Mouse (Mus musculus) lung, adult 18-20 months (tissue): ENCODE measurements around the gene Irak2.

ENCODE experiments used
- DNase-seq, 2 experiments: peaks; one replicate each; pipeline ENCODE4 v3.0.0; 2022; ENCODE audit warnings: mixed read lengths in 2 of 2

Irak2 gene

DNA sequence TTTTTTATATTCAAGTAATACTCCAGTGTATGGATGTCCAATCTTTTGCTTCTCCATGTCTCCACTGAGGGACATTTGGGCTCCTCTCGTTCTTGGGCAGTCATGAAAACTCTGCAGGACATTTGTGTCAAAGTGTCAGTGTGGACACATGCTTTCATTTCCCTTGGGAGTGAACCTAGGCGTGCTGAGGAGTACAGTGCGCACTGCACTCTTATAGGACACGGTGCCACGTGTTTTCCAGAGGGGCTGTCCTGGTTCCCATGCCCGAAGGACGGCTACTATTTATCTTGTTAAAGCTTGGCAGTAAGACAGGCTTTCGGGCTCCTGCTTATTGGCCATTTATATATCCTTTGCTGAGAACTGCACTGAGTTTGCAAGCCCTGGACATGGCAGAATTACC is 4.3 kb downstream of the Irak2 start:
- DNase-seq: no peak

DNA sequence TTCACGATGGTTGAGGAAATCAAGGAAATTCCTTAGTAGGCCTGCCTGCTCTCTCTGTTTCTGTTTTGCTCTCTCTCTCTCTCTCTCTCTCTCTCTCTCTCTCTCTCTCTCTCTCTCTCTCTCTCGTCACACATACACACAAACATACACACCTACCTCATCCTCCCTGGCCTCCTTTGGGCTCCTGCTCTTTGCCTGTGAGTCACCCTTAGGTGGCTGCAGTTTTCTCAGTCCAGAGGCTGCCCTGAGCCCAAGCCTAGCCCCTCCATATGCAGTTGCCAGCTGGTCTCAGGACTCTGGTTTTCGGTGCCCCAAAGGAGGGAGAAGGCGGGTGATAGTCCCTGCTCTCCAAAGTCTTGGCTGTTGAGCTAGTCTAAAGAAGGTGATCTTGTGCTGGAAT is 4.8 kb downstream of the Irak2 start:
- DNase-seq: no peak

DNA sequence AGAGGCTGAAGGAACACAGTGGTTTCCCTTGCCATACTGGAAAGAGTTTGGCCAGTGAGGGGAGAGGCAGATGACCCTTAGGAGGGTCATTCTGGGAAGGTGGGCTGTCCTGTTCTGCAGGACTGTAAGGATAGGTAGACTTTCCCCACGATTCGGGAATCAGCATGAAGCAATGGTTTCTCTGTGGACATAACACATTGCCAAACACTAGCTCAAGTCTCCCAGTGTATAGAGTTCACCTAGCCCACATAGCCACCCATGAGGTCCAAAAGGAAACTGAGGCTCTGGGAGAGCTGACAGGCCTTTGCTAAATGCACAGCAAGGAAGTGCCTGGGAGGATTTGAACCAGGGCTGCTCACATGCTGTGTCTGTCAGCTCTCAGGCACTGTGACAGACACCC is 5.7 kb downstream of the Irak2 start:
- no peak for DNase-seq

DNA sequence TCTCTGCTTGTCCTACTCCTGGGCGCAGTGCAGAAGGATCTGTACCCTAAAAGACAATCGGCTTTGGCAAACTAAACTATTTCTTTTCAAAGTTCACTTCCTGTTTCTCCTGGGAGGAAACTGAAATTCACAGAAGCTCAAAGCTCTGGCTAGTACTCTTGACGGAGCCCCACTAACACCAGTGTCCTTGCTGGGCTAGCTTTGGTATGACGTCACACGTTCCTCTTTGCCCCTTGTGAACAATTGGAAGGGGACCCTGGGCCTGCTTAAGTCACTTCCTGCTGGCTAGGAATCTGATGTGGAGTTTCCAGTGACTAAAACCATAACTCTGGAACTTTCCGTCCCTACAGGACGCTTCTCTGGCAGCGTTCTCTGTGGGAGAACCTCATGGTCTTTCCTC is 6.5 kb downstream of the Irak2 start:
- peak; percentile 77 to 83 for DNase-seq

DNA sequence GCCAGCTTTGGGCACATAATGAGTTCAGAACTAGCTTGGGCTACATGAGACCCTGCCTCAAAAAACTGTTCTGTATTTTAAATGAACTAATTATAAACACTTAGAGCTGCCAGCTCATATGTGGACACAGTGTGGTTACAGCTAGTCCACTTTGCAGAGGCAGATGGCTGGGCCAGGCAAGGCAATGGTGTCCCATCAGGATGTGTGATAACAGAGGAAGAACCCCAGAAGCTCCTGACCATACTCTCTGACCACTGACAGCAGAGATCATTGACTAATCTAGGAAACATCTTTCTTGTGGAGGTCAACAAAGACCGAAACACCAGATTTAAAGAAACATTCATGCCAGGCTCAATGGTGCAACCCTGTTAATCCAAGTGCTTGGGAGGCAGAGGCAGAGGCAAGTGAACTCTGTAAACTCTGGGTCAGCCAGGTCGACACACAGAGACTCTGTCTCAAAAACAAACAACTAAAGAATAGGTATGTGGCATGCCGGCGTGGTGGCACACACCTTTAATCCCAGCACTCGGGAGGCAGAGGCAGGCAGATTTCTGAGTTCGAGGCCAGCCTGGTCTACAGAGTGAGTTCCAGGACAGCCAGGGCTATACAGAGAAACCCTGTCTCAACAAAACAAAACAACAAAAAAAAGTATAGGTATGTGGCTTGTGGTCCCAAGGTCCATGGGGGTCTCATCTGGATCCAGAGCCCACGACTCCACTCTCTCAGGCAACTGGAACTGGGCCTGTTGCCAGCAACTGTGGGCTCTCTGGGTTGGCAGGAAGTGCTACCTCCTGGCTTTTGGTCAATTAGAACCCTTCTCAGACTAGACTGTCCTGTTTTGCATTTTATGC is 11.3 kb downstream of the Irak2 start:
- DNase-seq: no peak

DNA sequence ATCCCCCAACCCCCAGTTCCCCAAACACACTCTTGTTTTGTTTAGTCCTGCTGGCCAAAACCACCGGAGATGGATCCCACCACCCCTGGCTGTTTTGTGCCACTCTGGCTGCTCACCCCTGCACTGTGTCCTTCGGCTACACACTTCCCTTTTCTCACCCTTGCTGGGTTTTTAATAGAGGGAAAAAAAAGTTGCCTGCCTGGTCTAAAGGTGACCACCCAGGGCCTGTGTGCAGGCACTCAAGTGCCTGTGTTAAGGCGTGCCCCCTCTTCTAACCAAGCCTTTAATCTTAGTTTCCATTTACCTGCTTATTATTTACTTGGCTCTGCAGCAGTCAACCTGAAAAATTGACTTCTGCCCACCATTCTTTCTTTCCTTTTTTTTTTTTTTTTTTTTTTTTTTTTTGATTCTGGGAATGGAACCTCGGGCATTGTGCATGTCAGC is 12.0 kb downstream of the Irak2 start:
- no peak for DNase-seq

DNA sequence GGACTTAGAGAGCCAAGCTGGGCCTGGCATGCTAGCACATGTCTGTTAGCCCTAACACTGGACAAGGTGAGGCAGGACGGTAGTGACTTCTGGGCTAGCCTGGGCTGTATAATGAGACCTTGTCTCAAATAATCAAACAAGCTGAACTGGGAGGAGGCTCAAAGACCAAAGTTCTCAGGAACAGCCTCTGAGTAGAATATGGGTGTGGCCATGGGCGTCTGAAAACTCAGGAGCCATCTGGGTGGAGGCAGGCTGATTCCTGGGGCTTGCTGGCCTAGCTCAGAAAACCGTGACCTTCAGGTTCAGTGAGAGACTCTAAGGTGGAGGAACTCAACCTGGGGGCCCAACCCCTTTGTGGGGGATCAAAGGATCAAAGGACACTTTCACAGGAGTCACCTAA is 13.4 kb downstream of the Irak2 start:
- no peak for DNase-seq

DNA sequence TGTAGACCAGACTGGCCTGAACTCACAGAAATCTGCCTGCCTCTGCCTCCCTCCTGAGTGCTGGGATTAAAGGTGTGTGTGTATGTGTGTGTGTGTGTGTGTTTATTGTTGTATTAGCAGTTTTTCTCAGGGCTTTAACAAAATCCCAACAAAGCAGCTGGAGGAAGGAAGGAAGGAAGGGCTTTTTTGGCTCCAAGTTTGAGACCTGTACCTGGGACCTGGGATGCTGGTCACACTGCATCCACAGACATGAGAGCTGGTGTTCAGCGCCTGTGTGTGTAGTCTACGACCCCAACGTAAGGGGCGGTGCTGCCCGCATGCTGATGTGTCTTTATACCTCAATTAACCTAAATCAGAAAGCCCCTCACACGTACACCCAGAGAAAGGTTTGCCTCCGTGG is 15.3 kb downstream of the Irak2 start:
- no peak for DNase-seq

DNA sequence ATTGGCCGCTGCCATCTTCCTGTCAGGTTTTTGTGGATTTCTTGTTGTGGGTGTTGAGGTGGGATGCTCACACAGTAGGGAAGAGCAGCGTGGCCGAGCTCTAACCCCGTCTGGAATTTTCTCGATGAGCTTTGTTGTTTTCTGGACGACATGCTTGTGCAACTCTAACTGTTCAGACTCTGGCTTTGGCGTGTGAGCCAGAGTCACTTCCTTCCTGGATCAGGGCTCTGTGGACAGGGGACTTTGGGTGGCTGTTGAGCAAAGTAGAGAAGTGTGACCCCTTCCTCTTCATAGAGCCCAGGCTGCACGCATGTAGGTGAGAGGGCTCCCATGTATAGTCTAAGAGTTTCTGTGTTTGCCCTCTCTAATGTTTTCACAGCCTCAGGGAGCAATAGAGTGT is 15.8 kb downstream of the Irak2 start:
- DNase-seq: peak; percentile 53 to 59

DNA sequence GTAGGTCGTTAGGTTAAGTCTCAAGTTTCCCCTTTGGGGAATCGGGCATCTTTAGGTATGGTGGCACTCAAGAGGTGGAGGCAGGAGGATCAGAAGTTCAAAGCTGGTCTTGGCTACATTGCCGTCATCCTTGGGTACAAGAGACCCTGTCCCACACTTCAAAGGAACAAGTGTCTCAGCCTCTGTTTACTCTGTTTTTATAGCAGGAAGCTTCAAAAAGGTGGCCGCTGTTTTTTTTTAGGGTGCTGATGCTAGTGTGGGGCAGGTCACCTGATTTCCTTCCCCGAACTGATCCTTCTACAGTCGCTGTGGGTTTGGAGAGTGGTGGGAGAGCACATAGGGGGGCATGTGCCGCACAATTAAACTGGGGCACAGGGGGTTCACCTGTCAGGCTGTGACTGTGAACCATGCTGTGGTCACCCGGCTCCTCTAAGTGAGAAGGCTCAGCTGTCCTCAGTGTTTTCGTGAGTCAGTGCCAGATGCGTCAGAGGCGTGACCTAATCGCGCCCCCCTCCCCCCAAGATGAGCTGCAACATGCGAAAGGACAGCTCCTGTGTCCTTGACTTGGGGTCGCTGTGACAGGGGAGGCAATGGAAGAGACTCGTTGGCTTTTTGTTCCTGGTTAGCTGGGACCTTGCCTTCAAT is 16.6 kb downstream of the Irak2 start:
- DNase-seq: peak in 1 of 2 experiments; percentile 59

DNA sequence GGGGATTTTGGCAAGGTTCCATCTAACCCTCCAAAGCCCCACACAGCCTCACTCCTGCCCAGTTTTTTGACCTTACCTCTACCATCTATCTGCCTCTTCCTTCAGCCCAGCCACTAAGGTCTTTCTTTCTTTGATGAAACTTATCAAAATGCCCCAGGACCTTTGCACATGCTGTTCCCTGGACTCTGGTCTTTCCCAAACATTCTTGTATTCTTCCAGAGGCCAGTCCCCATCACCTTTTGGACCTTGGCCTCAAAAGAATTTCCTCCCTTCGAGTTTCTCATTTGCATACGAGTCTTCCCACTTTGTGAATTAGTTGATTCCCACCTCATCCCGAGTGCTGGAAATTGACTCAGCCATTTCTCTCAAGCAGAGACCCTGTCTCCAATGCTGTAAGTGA is 17.2 kb downstream of the Irak2 start:
- DNase-seq: no peak

DNA sequence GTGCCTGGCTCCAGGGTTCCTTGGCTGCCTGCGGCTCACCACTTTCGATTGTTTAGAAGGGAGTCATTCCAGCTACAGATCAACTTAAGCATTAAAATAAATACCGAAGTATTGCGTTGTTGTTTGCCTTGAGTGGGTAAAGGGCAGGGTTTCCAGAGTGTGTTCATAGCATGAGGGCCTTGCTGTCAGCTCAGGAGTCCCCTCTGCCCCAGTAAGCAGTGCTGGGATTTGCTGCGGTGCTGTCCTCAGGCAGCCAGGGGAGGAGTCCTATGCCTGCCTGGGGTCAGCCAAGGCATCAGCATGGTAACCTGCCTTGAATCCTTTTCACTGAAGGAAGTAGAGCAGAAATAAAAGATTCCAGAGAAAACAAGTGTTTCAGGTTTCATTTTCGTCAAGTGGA is 18.6 kb downstream of the Irak2 start:
- DNase-seq: peak; percentile 80 to 89

DNA sequence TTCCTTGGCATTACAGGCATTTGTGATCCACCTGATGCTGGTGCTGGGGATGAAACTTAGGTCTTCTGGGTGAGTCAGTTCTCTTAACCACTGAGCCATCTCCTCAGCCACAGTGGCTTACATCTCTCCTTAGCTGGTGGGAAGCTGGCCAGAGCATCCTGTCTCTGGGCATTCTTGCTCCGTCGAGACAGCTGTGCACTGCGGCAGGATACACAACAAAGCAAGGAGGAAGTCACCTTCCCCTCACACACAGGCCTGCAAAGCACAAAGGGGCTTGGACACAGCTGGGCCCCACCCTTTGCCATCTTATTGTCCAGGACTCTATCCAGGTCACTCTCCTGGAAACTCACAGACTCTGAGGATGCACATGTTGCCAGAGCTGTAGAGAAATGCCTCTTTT is 20.0 kb downstream of the Irak2 start:
- DNase-seq: no peak

DNA sequence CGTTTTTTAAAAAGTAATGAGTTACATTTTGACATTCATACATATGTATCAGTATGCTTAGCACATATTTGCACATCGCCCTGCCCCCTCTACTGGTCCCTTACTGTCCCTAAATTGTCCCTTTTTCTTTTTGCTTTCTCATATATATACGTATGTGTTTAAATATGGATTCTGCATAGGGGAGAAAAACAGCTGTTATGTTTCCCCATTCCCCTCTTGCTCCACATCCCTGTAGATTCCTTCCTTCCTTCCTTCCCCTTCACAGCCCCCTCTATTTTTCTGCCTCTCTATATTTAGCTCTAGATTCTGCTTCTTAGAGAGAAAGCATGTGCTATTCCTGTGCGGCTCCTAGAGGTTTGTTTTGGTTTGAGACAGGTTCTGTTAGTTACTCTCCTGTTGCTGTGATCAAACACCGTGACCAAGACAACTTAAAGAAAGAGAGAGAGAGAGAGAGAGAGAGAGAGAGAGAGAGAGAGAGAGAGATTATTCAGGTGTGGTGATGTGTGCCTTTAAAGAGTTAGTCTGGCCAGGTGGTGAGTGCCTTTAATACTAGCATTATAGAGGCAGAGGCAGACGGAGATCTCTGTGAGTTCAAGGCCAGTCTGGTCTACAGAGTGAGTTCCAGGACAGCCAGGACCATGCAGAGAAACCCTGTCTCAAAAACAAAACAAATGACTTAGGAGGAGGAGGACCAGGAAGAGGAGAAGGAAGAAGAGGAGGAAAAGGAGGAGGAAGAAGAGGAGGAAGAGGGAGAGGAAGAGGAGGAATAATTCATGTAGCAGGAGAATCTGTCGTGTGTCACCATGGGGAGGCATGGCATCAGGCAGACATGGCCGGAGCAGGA is 21.6 kb downstream of the Irak2 start:
- DNase-seq: no peak

DNA sequence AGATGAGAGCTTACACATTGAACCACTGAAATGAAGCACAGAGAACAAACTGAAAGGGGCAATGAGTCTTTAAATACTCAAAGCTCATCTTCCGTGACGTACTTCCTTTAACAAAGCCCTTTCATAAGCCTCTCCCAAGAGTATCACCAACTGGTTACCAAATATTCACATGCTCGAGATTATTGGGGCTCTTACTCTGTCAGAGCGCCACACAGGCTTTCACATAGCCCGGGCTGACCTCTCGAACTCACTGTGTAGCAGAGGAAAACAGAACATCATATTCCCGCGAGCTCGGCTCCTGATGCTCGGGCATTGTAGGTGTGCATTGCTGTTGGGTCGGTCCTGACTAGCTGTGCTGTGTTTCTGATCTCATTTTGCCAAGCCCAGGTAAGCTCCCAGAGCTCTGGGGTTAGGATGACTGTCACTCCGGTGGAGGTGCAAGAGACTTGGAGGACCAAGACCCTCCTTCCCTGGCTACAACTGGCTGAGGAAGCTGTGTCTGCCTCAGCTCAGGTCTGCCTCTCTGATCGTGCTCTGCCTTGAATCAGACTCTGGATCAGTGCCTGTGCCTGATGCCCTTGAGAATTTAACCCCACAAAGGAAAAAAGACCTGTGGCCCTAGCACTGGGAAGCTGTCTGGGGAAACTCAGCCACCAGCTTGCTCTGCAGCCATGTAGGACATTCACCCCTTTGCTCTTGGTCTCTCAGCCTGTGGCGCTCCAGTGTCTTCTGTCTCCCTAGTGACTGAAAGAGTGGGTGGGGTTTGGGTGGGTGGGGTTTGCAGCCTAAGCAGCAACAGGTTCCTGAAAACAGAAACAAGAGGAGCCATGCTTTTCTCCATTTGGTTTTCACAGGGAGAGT is 22.5 kb downstream of the Irak2 start:
- peak in 1 of 2 experiments; percentile 44 for DNase-seq

DNA sequence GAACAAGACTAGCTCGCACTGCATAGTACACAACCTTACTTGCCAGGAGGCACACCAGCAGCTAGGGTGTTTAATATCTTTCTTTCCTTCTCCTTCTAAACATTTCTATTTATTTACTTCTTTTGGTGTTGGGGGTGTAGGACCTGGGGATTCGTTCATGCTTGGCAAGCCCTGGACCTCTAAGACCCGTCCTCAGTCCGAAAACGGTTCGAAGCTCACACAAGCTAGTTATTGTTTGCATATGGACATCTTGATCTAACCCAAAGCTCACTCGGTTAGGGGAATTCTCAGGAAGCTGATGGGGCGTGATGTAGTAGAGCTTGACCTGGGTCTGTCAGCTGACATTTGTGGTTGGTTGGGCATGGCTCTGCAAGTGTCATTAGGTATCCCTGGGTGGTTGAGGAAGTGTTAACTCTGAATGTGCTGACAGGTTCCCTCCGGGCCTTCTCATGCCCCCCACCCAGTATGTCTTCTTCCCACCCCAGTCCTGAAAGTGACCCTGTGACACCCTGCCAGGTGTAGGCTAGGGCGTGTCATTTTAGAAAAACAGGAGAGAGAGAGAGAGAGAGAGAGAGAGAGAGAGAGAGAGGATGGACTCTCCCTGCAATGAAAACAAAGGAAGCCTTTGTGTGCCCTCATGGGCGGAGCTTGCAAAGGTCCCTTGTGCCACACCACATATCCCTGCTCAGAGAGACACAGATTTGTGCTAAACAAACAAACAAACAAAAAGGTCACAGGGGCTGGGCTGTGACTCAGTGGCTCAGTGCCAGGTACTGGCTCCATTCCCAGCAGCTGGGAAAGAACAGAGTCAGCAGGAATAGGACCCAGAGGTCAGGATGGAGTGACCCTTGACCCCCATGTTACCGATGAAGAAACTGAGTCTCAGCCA is 23.3 kb downstream of the Irak2 start:
- peak; percentile 64 to 73 for DNase-seq

DNA sequence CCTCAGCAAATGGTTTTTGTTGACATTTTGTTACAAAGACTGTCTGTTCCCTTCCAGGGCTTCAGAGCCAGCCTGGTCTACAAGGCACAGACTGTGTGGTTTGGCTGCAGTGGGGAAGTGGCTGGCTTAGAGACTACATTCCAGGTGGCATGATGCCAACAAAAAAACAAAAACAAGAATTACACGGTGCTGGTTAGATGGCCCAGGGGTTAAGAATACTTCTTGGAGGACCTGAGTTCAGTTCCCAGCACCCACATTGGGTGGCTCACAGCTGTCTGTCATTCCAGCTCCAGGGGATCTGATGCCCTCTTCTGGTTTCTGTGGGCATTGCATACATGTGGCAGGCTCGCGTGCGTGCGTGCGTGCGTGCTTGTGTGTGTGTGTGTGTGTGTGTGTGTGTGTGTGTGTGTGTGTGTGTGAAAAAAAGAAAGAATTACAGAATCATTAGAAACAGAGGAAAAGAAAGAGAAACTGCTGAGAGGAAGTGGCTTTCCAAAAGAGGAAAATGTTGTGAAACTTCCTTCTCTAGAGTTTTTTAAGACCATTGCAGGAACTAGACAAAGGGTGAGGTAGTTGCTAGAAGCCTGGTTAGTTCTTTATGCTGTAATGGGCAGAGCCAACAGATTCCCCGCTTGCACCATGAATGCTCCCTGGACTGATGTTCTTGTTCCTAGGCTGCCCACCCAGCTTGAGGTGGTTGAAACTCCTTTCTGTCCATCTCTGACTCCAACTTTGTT is 24.9 kb downstream of the Irak2 start:
- DNase-seq: no peak

DNA sequence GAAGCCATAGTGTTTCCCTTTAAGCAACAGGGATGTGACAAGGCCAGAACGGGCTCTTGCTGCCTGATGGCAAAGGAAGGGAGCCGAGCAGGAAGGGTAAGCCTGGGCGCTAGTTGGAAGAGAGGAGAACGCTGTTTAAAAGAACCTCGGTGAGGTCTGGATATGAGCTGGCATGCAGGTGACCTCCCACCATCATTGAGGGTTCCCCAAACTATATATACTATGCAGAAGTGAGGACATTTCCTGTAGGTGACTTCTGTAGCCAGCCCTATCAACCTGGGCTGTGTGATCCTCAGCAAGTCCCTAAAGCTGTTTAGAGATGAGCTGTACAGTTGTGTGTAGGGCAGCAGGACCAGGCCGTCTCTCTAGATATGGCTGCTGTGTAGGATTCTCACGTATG is 26.0 kb downstream of the Irak2 start:
- DNase-seq: no peak

DNA sequence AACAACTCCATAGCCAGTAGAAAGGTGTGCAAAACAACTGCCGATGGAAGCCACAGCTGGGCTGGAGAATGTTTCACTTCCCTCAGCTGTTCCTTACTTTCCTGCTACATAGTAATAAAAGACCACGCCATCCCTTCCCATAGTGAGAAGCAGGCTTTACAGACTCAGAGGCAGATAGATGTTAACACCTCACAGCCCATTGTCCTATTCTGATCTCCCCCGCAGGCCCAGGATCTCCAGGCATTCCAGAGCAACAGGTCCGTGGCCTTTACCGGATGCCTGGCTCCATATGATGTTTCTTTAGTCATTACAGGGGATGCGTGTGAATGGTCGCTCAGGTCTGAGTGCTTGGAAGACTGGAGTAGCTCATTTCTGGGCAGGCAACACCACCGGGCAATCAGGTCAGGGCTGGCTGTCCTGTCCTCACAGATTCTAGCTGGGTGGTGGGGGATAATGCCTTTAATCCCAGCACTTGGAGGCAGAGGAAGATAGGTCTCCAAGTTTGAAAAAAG is 29.4 kb downstream of the Irak2 start:
- no peak for DNase-seq
